Mouse (Mus musculus) embryonic fibroblast, embryonic 13.5 days (primary cell): ENCODE results near the gene Sstr4.

Source experiments
- CTCF ChIP-seq: IDR thresholded peaks from 2 replicates; pipeline ENCODE4 v1.5.1; 2011; ENCODE audit warnings: mild to moderate bottlenecking, control low read depth, low read length, moderate library complexity, borderline replicate concordance; ENCODE audit not compliant: insufficient read depth
- POLR2A ChIP-seq: IDR thresholded peaks from 2 replicates; pipeline ENCODE4 v1.6.1; 2011; ENCODE audit warnings: low read depth, mild to moderate bottlenecking, control low read depth, low read length, moderate library complexity

DNA sequence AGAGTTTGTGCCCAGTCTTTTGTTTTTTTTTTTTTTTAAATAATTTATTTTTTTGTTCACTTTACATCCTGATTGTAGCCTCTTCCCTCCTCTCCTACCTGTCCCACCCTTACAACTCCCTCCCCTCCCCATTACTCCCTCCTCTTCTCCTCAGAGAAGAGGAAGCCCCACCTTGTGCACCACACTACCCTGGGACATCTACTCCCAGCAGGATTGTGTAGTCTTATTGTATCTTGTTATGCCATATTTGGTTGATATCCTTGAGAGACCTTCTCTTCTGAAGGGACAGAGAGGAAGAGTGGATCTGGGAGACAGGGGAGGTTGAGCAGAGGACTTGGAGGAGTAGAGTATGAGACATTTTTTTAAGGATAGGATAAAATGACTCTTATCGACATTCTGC, 48.2 kb upstream of the Sstr4 start:
- TF ChIP-seq POLR2A (no peak), CTCF (no peak)
